Mouse (Mus musculus) heart, postnatal 36 days (tissue): ENCODE measurements around the gene Git2. TPM values are rescaled to one million over a fixed set of nuclear protein-coding genes. Genes with fewer than 3 reads are reported as not detected.

Experiments used
- DNase-seq, 2 experiments: peaks; one replicate each; pipeline ENCODE4 v3.0.0; 2021 to 2022
- intact Hi-C: fragments of 180-260 bp; cut with DNase I; formaldehyde crosslinking; loops from one replicate; pipeline ENCODE4 v1.15.1; 2025
- total RNA-seq, 2 experiments: library from RNA; stranded (reverse); gene quantifications; 2 replicates each; pipeline ENCODE4 v1.2.3; 2021

Gene Git2
- total RNA-seq, 2 experiments from 2014 or later: 28.7 to 32.0 TPM

DNA sequence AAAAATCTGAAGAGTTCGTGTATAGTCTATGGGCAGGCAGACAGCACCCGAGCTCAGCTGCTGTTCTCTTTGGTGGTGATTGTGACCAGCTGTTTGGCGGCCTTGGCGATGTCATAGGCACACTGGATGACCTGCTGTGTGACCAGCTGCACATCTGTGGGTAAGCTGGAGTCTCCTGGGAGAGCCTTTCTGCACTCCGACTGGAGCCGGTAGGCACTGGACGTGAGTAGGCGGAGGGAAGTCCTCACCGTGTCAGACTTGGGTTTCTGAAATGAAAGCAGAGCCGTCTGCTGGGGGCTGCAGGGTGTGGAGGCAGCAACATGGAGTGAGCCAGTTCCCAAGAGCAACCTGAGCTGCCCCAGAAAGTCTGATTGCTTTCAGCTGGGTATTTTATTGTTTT, 45.2 kb downstream of the Git2 start:
- intact Hi-C loops: no loop called here
- no peak for DNase-seq

- intact Hi-C loops: no loop called here
- DNase-seq: peak; percentile 29 to 33
These were observed 47.2 kb downstream of the Git2 start for GRCm38 (mm10) chr5:114728160-114728559.

DNA sequence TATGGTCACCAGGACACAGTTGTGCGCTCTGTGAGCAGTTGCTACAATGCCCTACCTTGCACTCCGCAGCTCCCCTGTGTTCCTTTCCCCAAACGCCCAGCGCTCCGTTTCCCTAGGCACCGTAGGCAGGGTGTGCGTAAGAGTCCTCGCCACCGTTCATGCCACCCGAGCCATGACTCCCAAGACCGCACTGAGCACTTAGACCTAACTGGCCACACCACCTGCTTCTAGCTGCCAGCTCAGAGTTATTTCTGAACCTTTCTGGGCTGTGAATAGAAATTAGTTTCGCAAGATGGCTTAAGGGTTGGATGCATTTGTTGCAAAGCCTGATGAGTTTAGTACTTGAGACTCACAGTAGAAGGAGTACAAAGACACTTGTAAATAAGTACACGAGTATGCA, 52.5 kb downstream of the Git2 start:
- intact Hi-C loops: no loop called here
- no peak for DNase-seq

GRCm38 (mm10) chr5:114721969-114722368, 53.3 kb downstream of the Git2 start:
- intact Hi-C loops: no loop called here

GRCm38 (mm10) chr5:114720784-114721183, 54.5 kb downstream of the Git2 start:
- DNase-seq: no peak
- intact Hi-C loops: no loop called here

More at GRCm38 (mm10) chr5:114721969-114722368, 53.3 kb downstream of the Git2 start:
- DNase-seq: no peak

GRCm38 (mm10) chr5:114719928-114720270, 55.4 kb downstream of the Git2 start:
- intact Hi-C loops: no loop called here
- DNase-seq: no peak

GRCm38 (mm10) chr5:114719003-114719927, 56.1 kb downstream of the Git2 start:
- intact Hi-C loops: no loop called here
- DNase-seq: no peak

DNA sequence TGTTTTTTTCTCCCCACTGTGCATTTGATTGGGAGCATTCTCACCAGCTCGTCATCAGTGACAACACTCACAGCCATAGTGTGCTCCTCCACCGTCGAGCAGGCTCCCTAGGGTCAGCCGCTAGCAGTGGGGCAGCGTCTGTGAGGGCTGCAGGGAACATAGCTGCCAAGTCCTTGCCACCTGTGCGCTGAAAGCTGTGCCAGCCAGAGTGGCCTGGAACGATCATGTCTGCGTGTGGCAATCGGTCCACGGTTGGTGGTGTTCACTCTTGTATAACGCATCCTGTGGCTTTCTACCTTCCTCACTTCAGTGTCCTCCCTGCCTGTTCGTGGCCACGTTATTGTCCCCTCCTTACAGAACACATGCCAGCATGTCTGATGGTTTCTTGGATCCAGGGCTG, 56.8 kb downstream of the Git2 start:
- no peak for DNase-seq
- intact Hi-C loops: no loop called here

- intact Hi-C loops: no loop called here
- no peak for DNase-seq
These were observed 57.4 kb downstream of the Git2 start for GRCm38 (mm10) chr5:114717937-114718336.

- intact Hi-C loops: no loop called here
- DNase-seq: no peak
These were observed 58.0 kb downstream of the Git2 start for GRCm38 (mm10) chr5:114717292-114717691.

DNA sequence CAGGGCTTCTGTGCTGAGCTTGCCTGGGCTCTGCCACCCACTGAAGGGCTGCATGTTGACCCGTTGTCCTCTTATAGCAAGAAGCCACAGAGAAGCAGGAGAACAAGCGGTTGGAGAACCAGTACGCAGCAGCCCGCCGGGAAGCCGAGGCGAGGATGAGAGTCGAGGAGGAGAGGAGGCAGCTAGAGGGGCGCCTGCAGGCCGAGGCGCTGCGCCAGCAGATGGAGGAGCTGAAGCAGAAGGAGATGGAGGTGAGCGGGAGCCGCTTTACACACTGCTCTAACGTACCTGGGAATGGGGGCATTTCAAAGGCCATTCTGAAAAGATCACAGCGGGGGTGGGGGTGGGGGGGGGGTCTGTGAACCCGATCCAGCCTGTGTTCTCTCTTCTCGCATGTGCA, 60.8 kb downstream of the Git2 start:
- no peak for DNase-seq
- intact Hi-C loops: loop anchor here (5.0 kb wide), 1 partner anchor 38 kb away; no protein-coding TSS in a partner anchor

- no peak for DNase-seq
- intact Hi-C loops: loop anchor here (2.0 to 5.0 kb wide), 3 partner anchors 29 to 148 kb away; partner anchors contain the start of genes Ankrd13a and Gm9936
These were observed 66.0 kb downstream of the Git2 start for GRCm38 (mm10) chr5:114709357-114709756.

DNA sequence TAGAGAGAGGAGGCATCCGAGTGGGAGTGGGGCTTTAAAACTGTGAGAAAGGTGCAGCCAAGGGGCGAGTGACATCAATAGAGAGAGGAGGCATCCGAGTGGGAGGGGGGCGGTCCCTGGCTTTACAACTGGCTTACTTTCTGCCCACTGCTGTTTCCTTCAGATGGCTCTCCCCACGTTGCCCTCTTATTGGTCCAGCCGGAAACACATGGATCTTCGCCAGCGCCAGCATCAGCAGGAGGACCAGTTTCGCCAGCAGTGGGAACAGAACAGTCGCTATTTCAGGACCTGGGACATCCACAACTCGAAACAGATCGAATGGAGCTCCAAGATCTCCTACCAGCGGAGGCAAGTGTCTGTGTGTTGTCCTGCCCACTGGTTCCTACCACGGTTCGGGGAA, 66.8 kb downstream of the Git2 start:
- no peak for DNase-seq
- intact Hi-C loops: loop anchor here (1.0 to 5.0 kb wide), 4 partner anchors 30 to 149 kb away; partner anchors contain the start of genes Ankrd13a and Gm9936

DNA sequence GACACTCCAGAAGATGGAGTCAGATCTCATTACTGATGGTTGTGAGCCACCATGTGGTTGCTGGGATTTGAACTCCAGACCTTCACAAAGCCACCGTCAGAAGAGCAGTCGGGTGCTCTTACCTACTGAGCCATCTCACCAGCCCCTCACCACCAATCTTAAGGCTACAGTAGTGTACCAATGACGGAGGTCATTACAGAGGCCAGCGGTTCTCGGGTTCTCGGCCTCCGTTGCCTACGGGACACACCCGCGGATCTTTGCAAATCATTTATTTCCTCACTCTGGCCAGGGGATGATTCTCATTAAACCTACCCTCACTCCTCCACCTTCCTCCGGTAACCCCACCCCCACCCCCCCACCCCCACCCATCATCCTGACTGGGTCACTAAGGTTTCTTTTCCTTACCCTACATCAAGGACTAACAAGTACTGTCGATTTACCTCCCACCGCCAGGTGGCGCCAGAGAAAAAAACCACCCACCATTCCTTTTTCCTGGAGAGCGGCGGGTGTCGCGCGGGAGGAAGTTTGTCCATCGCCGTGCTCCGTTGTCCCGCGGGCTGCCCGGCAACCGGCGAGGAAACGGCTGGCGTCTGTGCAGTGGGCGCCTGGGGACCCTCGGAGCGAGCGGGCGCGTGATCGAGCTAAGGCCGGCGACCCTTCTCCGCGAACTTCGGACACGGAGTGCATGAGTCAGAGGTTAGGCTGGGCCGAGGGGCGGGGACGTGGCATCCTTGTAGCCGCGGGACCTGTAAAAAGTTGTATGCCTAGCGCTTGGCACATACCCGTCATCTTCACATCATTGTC, 67.8 kb downstream of the Git2 start, which contains the start of gene Tchp:
Tchp (plus strand) TSS at position 496 of the 804 bp plus-strand sequence.
- intact Hi-C loops: loop anchor here (1.0 to 5.0 kb wide), 4 partner anchors 31 to 150 kb away; partner anchors contain the start of genes Ankrd13a and Gm9936

GRCm38 (mm10) chr5:114702403-114703392, 72.6 kb downstream of the Git2 start:
- intact Hi-C loops: no loop called here
- DNase-seq: no peak

More for the DNA sequence above, 67.8 kb downstream of the Git2 start, which contains the start of gene Tchp:
- peak; percentile 95 to 97 for DNase-seq

GRCm38 (mm10) chr5:114699015-114699414, 76.3 kb downstream of the Git2 start:
- DNase-seq: peak; percentile 25 to 38
- intact Hi-C loops: no loop called here

GRCm38 (mm10) chr5:114698044-114698746, 77.1 kb downstream of the Git2 start:
- intact Hi-C loops: no loop called here
- peak; percentile 48 to 58 for DNase-seq

DNA sequence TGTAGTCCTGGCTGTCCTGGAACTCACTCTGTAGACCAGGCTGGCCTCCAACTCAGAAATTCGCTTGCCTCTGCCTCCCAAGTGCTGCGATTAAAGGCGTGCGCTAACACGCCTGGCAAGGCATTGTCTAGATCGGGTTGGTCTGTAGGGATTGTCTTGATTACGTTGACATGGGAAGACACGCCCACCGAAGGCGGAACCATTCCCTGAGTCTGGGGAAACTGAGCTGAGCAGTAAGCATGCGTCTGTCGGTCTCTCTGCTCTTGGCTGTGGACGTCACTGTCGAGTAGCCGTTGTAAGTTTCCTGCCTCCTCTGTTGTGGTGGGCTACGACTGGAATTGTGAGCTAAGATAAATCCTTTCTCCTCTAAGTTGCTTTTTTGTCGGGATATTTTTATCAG, 78.4 kb downstream of the Git2 start:
- DNase-seq: no peak
- intact Hi-C loops: no loop called here

- no peak for DNase-seq
- intact Hi-C loops: no loop called here
These were observed 79.5 kb downstream of the Git2 start for GRCm38 (mm10) chr5:114695775-114696174.
